Mouse (Mus musculus) T-helper 17 cell (primary cell): Measurements from ENCODE around the gene Opa3.

Experiments used
- in situ Hi-C, 2 experiments: fragments of 300-600 bp; cut with MboI, MseI; formaldehyde crosslinking; loops; 1 replicate in 1 of 2; 2 replicates in 1 of 2; pipeline ENCODE4 v1.15.1; 2025; ENCODE audit warnings: high pct_unique_total_duplicates in 2 of 2

Gene Opa3

DNA sequence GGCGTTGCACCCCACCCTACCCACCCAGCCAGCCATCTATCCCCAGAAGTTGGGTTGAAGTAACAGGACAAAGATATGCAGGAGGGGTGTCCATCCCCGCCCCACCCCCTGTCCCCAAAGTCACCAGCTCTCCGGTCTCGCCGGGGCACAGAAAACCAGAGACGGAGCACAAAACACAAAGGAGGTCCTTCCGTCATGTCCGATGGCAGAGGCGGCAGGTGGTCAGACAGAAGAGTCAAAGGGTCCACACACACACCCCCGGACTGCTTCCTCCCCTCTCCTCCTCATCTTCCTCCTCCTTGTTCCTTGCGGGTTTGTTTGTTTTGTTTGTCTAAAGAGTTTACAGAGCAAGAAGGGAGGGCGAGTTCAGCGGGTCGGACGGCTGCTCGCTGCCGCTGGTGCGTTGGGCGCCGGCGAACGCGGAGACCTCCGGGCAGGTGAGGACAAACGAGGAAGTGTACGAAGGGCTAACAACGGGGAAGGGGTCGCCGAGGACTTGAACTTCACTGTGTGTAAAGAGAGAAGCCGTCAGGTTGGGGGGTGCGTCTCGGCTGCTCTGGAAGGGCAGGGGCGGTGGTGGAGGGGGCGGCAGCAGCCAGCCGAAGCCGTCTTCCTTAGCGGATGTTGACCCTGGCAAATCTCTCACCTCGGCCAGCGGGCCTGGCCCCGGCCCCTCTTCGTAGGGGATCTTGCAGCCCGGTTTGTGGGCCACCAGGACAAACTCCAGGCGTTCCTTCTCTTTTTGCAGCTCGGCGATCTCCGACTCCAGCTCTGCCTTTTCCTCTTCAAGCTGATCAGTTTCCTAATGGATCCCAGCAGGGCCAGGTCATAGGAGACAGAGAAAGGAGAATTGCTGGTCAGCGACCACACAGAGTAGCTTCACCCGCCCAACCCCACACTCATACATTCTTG is 76.6 kb downstream of the Opa3 start:
- in situ Hi-C loops: loop anchor here (5.0 to 10.0 kb wide), 2 partner anchors 38 to 60 kb away; partner anchors contain the start of gene Ercc1 (in 2 of the 2)

DNA sequence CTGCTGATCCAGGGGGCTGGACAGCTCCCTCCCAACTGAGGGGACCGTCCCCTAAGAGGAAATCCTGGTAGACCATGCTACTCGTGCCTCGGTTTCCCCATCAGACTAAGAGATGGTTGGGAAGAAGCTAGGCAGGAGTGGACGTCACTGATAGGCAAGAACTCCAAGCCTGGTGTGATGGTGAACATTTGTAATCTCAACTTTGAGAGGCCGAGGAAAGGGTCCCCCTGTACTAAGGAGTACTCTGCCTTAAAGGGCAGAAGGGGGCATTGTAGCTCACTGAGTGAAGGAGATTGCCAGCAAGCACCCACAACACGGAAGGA is 77.2 kb downstream of the Opa3 start:
- in situ Hi-C loops: loop anchor here (5.0 to 10.0 kb wide), 2 partner anchors 37 to 59 kb away; partner anchors contain the start of gene Ercc1 (in 2 of the 2)
